Mouse (Mus musculus): ENCODE results near the gene Shisa4. TPM values are rescaled to one million over a fixed set of nuclear protein-coding genes. Genes with fewer than 3 reads are reported as not detected.

Gene Shisa4
- total and polyA plus RNA-seq, 2 experiments = 0.18 to 0.33 TPM

GRCm38 (mm10) chr1:135363446-135363845 is 11.6 kb downstream of the Shisa4 start:
- no peak overlapping the region for H3K27ac ChIP-seq (replicated peaks; ENCODE audit: insufficient read depth, low read depth, low read length)
- TF ChIP-seq CTCF (IDR thresholded peaks at IDR 0.05; ENCODE audit: low read depth, low read length) (no peak), POLR2A (IDR thresholded peaks at IDR 0.05; ENCODE audit: extremely low read depth, insufficient read depth, low read length) (no peak)
- no peaks in the 10 kb centered on the region for H3K36me3 ChIP-seq (ENCODE audit: control insufficient read depth, insufficient read depth, low read length)
- H3K9ac ChIP-seq (ENCODE audit: low read depth, low read length) = no peak overlapping the region
- no peak overlapping the region for H3K4me3 ChIP-seq (ENCODE audit: insufficient read depth, low read depth, low read length)
- H3K79me2 ChIP-seq (ENCODE audit: control insufficient read depth, insufficient read depth, low read length) = no peaks in the 10 kb centered on the region
- no peaks in the 10 kb centered on the region for H3K4me1 ChIP-seq (ENCODE audit: control insufficient read depth, insufficient read depth, low read length)
- 85% methylated on average over 8 of the region's 8 CpGs for WGBS
- no peak for DNase-seq (ENCODE audit: extremely low read depth, low read depth, low spot score)
- H3K27me3 ChIP-seq (ENCODE audit: control insufficient read depth, insufficient read depth, low read length) = no peaks in the 10 kb centered on the region

DNA sequence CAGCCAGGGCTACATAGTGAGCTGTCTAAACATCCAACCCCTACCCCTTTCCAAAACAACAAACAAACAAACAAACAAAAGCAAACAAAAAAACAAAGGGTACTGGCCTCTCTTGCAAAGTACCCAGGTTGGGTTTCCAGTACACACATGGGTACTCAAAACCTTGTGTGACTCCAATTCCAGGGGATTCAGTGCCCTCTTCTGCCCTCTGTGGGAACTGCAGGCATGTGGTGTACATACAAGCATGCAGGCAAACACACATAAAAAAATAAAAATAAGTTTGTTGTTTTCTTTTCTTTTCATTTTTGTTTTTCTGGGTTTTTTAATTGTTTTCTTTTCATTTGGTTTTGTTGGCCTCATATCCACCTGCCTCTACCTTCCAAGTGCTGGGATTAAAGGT is 12.9 kb downstream of the Shisa4 start:
- Histone ChIP-seq H3K4me3 (ENCODE audit: insufficient read depth, low read depth, low read length) (no peak overlapping the region), H3K27me3 (ENCODE audit: control insufficient read depth, insufficient read depth, low read length) (no peaks in the 10 kb centered on the region), H3K27ac (replicated peaks; ENCODE audit: insufficient read depth, low read depth, low read length) (no peak overlapping the region), H3K36me3 (ENCODE audit: control insufficient read depth, insufficient read depth, low read length) (no peaks in the 10 kb centered on the region), H3K4me1 (ENCODE audit: control insufficient read depth, insufficient read depth, low read length) (no peaks in the 10 kb centered on the region), H3K9ac (ENCODE audit: low read depth, low read length) (no peak overlapping the region), H3K79me2 (ENCODE audit: control insufficient read depth, insufficient read depth, low read length) (no peaks in the 10 kb centered on the region)
- no peak for TF ChIP-seq CTCF (IDR thresholded peaks at IDR 0.05; ENCODE audit: low read depth, low read length)
- TF ChIP-seq POLR2A (IDR thresholded peaks at IDR 0.05; ENCODE audit: extremely low read depth, insufficient read depth, low read length) = no peak
- DNase-seq (ENCODE audit: extremely low read depth, low read depth, low spot score) = no peak

DNA sequence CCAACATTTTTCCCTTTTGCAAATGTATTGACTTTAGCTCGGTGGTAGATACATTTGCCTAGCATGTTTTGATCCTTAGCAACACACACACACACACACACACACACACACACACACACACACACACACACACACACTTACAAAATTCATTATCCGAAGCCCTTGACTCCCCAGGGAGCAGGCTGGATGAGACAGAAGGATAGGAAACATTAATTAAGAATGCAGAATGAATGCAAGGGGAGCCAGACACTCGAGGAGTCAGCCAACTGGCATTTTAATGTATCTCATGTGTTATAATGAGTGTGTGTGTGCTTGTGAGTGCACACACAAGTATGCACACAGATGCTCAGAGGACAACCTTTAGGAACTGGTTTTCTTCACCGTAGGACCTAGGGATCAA is 13.5 kb downstream of the Shisa4 start:
- H3K4me1 ChIP-seq (ENCODE audit: control insufficient read depth, insufficient read depth, low read length) = no peaks in the 10 kb centered on the region
- no peak for TF ChIP-seq CTCF (IDR thresholded peaks at IDR 0.05; ENCODE audit: low read depth, low read length)
- TF ChIP-seq POLR2A (IDR thresholded peaks at IDR 0.05; ENCODE audit: extremely low read depth, insufficient read depth, low read length) = no peak
- no peak overlapping the region for H3K9ac ChIP-seq (ENCODE audit: low read depth, low read length)
- no peaks in the 10 kb centered on the region for H3K79me2 ChIP-seq (ENCODE audit: control insufficient read depth, insufficient read depth, low read length)
- 85% methylated on average over 4 of the region's 4 CpGs for WGBS
- no peaks in the 10 kb centered on the region for H3K36me3 ChIP-seq (ENCODE audit: control insufficient read depth, insufficient read depth, low read length)
- H3K4me3 ChIP-seq (ENCODE audit: insufficient read depth, low read depth, low read length) = no peak overlapping the region
- H3K27ac ChIP-seq (replicated peaks; ENCODE audit: insufficient read depth, low read depth, low read length) = no peak overlapping the region
- H3K27me3 ChIP-seq (ENCODE audit: control insufficient read depth, insufficient read depth, low read length) = no peaks in the 10 kb centered on the region
- DNase-seq (ENCODE audit: extremely low read depth, low read depth, low spot score) = no peak

DNA sequence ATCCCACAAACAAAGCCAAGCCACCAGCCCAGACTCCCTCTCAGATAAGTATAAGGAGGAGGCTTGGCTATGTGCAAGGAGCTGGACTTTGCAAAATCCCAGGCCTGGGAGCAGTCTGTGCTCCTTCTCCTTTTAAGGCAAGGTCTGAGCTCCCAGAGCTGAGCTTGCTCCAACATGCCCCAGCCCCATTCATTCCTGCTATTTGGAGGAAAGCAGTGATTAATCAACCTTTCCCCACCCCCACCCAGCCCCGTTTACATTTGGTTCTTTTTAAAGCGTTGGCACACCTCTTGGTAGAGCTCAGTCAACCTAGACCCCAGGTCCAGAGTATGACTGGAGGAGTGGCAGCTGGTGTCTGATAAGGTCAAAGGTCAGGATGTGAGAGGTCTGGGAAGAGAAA is 16.0 kb downstream of the Shisa4 start:
- H3K4me1 ChIP-seq (ENCODE audit: control insufficient read depth, insufficient read depth, low read length) = no peaks in the 10 kb centered on the region
- no peak overlapping the region for H3K9ac ChIP-seq (ENCODE audit: low read depth, low read length)
- TF ChIP-seq POLR2A (IDR thresholded peaks at IDR 0.05; ENCODE audit: extremely low read depth, insufficient read depth, low read length) (no peak), CTCF (IDR thresholded peaks at IDR 0.05; ENCODE audit: low read depth, low read length) (no peak)
- no peaks in the 10 kb centered on the region for H3K79me2 ChIP-seq (ENCODE audit: control insufficient read depth, insufficient read depth, low read length)
- DNase-seq (ENCODE audit: extremely low read depth, low read depth, low spot score) = no peak
- H3K27me3 ChIP-seq (ENCODE audit: control insufficient read depth, insufficient read depth, low read length) = no peaks in the 10 kb centered on the region
- no peaks in the 10 kb centered on the region for H3K36me3 ChIP-seq (ENCODE audit: control insufficient read depth, insufficient read depth, low read length)
- no peak overlapping the region for H3K27ac ChIP-seq (replicated peaks; ENCODE audit: insufficient read depth, low read depth, low read length)
- WGBS = 29% methylated on average over 2 of the region's 2 CpGs
- no peak overlapping the region for H3K4me3 ChIP-seq (ENCODE audit: insufficient read depth, low read depth, low read length)

DNA sequence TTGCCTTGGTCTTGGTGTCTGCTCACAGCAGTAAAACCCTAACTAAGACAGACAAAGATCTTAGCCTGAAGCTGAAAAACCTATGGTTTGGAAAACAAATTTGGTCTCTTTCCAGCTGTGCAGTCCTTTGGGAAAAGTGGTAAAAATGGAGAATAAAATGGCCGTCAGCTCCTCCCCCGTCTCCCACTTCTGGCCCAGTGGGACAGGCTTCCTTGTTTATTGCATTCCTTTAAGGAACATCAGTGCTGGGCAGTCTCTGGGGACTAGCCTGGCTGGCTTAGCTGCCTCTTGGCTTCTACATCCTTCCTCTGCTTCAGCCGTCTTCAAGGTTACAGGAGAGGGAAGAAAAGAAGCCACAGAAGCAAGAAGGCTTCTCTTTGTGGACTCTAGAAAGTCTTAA is 23.1 kb downstream of the Shisa4 start:
- Histone ChIP-seq H3K27ac (replicated peaks; ENCODE audit: insufficient read depth, low read depth, low read length) (no peak overlapping the region), H3K79me2 (ENCODE audit: control insufficient read depth, insufficient read depth, low read length) (no peaks in the 10 kb centered on the region), H3K9ac (ENCODE audit: low read depth, low read length) (no peak overlapping the region), H3K4me3 (ENCODE audit: insufficient read depth, low read depth, low read length) (no peak overlapping the region), H3K4me1 (ENCODE audit: control insufficient read depth, insufficient read depth, low read length) (no peaks in the 10 kb centered on the region), H3K27me3 (ENCODE audit: control insufficient read depth, insufficient read depth, low read length) (no peaks in the 10 kb centered on the region), H3K36me3 (ENCODE audit: control insufficient read depth, insufficient read depth, low read length) (no peaks in the 10 kb centered on the region)
- TF ChIP-seq CTCF (IDR thresholded peaks at IDR 0.05; ENCODE audit: low read depth, low read length) (no peak), POLR2A (IDR thresholded peaks at IDR 0.05; ENCODE audit: extremely low read depth, insufficient read depth, low read length) (no peak)
- DNase-seq (ENCODE audit: extremely low read depth, low read depth, low spot score) = no peak
- WGBS = 88% methylated on average over 3 of the region's 3 CpGs

DNA sequence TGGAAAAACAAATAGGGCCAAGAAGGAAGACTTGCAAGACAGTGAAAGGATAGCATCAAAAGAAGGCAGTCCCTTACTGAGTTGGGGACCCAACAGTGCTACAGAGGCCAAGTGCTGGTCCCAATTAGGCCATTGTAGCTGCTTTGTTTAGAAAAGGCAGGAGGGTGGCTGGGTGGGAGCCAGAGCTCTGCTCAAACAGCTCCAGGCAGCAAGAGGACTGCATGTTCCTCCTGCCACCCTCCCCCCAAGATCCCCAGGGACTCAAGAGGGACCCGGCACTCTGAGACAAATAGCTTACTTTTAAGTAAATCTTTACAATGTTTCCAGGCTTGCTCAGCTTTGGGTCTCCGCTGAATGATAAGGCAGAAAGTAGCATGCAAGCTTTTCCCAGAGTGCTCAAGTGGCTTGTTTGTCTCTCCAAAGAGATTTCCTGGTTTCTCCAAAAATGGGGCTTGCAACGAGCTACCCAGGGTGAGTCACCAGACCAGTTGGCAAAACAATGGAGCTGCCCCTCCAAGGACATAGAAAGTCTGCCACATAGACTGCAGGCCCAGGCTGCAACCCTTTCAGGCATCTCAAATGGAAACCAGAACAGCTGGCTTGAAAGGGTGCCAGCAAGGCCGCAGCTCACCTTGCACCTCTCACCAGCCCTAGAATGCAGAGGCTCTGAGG is 27.4 kb downstream of the Shisa4 start:
- H3K27ac ChIP-seq (replicated peaks; ENCODE audit: insufficient read depth, low read depth, low read length) = no peak overlapping the region
- no peak overlapping the region for H3K9ac ChIP-seq (ENCODE audit: low read depth, low read length)
- no peaks in the 10 kb centered on the region for H3K27me3 ChIP-seq (ENCODE audit: control insufficient read depth, insufficient read depth, low read length)
- H3K79me2 ChIP-seq (ENCODE audit: control insufficient read depth, insufficient read depth, low read length) = no peaks in the 10 kb centered on the region
- 83% methylated on average over 4 of the region's 4 CpGs for WGBS
- no peak for TF ChIP-seq CTCF (IDR thresholded peaks at IDR 0.05; ENCODE audit: low read depth, low read length)
- no peak for DNase-seq (ENCODE audit: extremely low read depth, low read depth, low spot score)
- no peaks in the 10 kb centered on the region for H3K36me3 ChIP-seq (ENCODE audit: control insufficient read depth, insufficient read depth, low read length)
- no peaks in the 10 kb centered on the region for H3K4me1 ChIP-seq (ENCODE audit: control insufficient read depth, insufficient read depth, low read length)
- H3K4me3 ChIP-seq (ENCODE audit: insufficient read depth, low read depth, low read length) = no peak overlapping the region
